ENCODE assay signal across 20 mouse cellular contexts in genomic region chr6:49641256-49641655, GRCm38 (mm10).
"Had no signal": no experiment of that assay in that cellular context is flagged by ENCODE, and none has a peak within 500 bp of the region (broad histone marks: within the 10 kb centered on the region; RNA-seq: fewer than 3 reads in every experiment).

No protein-coding gene starts in this region.

- H3K4me3 ChIP-seq: limb, embryonic 10.5 days; limb, embryonic 13.5 days; liver, embryonic 12.5 days; liver, embryonic 15.5 days; lung, embryonic 15.5 days had no signal

- H3K9me3 ChIP-seq: limb, embryonic 10.5 days; limb, embryonic 13.5 days; liver, embryonic 12.5 days; liver, embryonic 15.5 days; lung, embryonic 15.5 days had no signal

- DNase-seq: kidney, adult 18-20 months; kidney, adult 9 months; kidney, postnatal 14 days; kidney, postnatal 4 days; layer of hippocampus, postnatal 36 days; liver; lung, adult 18-20 months; lung, postnatal 14 days; lung, postnatal 4 days; midbrain, embryonic 14.5 days; right cerebral cortex, postnatal 14 days; thymus, adult 2 months; thymus, postnatal 14 days; thymus, postnatal 4 days had no signal

- ATAC-seq: liver, embryonic 12.5 days had no signal

- H3K36me3 ChIP-seq: limb, embryonic 10.5 days; limb, embryonic 13.5 days; liver, embryonic 12.5 days; liver, embryonic 15.5 days; lung, embryonic 15.5 days had no signal

- H3K9ac ChIP-seq: limb, embryonic 13.5 days; liver, embryonic 12.5 days; liver, embryonic 15.5 days; lung, embryonic 15.5 days had no signal

- H3K27me3 ChIP-seq: limb, embryonic 13.5 days; liver, embryonic 12.5 days; liver, embryonic 15.5 days; lung, embryonic 15.5 days had no signal

- H3K4me1 ChIP-seq: limb, embryonic 10.5 days; limb, embryonic 13.5 days; liver, embryonic 12.5 days; liver, embryonic 15.5 days; lung, embryonic 15.5 days had no signal

- H3K27ac ChIP-seq: limb, embryonic 10.5 days; limb, embryonic 13.5 days; liver, embryonic 12.5 days; liver, embryonic 15.5 days; lung, embryonic 15.5 days had no signal

- H3K4me2 ChIP-seq: limb, embryonic 13.5 days; liver, embryonic 12.5 days; liver, embryonic 15.5 days; lung, embryonic 15.5 days; midbrain, embryonic 11.5 days had no signal
